Mouse (Mus musculus) induced T-regulatory cell, adult 2 months (primary cell): Measurements from ENCODE around the gene Cdk7.

Source experiments
- DNase-seq: peaks from one replicate; pipeline ENCODE4 v3.0.0-alpha.2; 2012; ENCODE audit warnings: low read depth

Gene Cdk7

DNA sequence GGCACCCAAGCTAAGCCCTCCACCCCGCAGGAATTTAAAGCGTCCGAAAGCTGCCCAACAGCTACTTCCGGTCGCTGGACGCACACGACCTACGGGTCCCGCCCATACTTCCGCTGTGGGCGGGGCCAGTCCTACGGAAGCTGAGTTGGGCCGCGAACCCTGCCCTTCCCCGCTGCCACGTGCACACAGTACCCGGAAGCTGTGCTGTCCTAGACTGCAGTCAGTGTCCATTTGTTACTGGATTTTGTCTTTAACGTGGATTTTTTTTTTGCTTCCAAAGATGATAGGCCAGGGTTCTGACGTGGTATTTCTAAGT, at the start of gene Cdk7:
Gene Cdk7 (minus strand): TSS at position 79 of the 316 bp plus-strand sequence.
- peak; percentile 96 for DNase-seq

DNA sequence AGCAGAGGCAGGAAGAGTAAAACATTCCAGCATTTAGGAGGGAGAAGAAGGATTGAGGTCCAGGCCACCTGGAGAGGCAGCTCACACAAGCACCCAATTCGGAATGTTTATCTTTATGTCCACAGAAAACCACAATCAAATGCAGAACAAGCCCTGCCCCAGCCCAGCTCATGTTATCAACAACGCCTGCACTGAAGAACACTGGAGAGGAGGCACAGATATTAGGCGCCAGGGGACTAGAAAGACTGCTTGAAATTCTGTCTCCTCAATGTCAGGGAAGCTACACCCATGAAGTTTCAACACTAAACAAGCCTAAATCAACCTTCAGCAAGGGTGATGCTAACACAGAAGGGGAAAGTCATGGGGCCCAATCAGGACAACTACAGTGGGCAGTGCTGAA, 46.8 kb upstream of the Cdk7 start:
- no peak for DNase-seq

DNA sequence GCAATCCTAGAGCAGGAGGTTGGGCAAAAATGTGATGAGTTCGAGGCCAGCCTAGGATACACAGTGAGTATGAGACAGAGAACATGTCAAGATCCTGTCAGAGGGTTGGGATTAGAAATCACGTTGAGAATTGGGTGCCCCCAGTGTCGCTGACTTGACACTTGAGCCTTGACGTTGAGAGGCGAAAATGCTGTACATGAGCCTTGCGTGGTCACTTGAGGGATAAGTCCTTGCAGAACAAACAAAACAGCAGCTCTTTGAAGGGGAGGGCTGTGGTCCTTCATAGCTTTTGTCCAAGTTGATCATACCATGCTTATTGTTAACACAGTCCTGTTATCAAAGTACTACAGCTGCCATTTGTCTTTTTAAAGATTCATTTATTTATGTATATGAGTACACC, 46.0 kb upstream of the Cdk7 start:
- no peak for DNase-seq

DNA sequence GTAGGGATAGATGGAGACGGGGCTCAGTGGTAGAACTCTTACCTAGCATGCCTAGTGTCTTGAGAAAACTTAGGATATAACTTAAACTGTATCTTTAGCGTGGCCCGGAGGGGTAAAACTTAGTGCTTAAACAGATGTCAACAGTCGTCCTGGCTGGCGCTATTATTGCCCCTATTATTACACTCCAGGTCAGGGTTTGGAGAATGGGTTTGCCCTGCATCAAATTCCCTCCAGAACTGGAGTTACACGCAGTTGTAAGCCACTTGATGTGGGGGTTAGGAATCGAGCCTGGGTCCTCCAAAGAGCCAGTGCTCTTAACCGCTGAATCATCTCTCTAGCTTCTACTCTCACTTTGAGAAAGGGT, 45.3 kb upstream of the Cdk7 start:
- DNase-seq: no peak

DNA sequence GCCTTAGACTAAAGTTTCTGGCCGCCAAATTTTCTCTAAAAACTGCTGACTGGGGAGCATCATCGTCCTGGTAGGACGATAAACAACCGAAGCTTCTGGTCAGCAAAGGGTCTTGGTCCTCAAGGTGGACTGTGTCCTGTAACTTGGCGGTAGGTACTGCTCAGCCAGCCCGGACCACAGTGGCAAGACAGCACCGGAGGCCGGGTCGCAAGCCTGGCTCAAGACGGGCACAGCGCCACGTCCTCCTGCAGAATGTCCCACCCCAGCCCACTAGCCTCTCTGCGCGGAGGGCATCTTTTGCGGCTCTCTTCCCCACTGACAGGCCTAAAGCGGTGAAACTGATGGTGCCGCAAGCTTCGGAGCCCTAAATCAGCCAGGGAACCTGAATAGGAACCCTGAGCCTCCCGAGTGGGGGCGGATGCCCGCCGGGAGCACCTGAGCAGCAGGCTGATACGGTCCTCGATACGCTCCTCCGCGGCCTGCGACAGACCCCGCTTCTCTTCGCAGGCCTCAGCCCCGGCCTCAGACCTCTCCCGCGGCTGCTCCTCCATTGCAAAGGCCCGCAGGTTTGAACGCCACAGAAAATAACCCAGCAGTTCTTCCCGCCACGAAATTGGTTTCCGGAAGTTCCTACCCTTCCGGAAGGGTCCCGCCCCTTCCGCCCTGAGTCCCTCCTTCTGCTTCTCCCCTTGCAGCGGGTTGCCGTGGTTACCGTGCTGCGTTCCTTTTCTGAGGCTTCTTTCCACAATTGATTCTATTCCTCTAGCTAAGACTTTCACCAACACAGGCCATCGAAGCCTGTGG, 44.7 kb upstream of the Cdk7 start, which contains the start of gene Cenph:
Gene Cenph (minus strand): TSS at position 648 of the 804 bp plus-strand sequence.
- DNase-seq: peak; percentile 96

DNA sequence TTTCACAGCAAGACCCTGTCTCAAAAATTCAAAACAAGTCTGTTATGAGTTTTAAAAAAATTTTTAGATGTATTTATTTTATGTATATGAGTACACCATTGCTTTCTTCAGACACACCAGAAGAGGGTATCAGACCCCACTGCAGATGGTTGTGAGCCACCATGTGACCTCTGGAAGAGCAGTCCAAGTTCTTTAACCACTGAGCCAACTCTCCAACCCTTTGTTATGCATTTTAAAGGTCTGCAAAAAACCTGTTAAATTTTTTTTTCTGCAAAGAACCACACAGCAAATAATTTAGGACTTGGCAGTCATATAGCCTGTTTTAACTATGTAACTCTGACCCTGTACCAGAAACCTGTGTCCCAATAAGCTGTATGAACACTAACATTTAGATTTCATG, 44.0 kb upstream of the Cdk7 start:
- DNase-seq: no peak

DNA sequence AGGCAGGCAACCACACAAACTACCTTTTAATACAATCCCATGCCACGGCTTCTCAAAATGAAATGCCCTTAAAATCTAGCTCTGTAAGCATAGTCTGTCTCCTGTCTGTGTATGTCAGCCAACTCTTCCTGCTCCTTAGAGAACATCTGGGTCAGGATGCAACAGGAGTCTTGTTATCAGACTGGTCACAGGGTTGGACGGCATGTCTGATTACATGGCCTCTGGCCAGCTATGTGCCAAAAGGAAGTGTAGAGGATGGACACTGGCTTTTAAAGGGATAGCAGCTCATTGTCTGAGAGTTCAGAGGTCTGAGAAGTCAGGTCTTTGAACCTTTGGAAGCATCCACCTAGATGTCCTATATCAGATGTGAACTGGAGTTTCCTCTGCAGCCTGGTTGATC, 24.6 kb upstream of the Cdk7 start:
- no peak for DNase-seq

DNA sequence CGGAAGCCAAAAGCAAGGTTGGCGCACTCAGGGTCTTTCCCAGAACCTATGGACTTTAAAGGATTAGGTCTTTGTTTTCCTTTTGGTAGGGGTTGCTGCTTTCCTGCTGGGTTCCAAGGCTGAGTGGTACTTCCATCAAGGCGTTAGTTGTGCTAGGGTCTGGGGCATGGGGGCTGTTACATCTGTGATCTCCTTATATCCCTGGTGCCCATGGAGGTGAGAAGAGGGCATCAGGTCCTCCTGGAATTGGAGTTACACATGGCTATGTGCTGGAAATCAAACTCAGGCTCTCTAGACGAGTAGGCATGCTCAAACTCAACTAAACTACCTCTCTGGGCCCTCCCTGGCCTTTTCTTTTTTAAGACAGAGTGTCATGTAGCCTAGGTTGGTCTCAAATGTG, 23.4 kb upstream of the Cdk7 start:
- DNase-seq: no peak

DNA sequence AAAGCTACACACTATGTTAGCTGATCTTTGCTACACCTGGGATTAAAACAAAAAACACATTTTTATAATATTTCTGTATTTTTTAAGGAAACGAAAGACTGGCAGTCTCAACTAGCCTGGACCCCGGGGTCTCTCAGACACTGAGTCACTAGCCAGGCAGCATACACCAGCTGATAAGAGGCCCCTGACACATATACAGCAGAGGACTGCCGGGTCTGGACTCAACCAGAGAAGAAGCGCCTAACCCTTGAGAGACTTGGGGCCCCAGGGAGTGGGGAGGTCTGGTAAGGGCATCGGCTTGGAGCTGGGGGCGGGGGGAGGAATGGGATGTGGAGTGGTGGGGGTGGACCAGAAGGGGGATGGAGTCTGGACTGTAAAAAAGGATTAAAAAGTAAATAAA, 22.3 kb upstream of the Cdk7 start:
- no peak for DNase-seq

DNA sequence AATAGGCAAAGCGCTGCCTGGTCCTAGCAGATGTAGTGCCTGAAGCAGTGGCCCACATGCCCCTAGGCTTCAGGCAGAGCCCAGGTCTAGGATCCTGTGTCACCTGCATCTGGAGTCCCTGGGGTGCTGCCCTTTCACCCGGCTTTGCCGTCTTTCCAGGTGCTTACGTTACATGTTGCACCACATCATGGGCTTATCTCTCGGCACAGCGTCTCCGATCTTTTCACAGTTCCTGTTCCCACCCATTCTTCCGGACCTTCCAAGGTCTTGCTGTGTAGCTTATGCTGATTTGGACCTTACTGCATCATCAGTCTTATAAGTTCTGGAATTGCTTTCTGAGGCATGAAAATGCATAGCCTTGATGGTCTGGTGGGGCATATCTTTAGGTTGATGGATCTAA, 21.8 kb upstream of the Cdk7 start:
- DNase-seq: no peak

DNA sequence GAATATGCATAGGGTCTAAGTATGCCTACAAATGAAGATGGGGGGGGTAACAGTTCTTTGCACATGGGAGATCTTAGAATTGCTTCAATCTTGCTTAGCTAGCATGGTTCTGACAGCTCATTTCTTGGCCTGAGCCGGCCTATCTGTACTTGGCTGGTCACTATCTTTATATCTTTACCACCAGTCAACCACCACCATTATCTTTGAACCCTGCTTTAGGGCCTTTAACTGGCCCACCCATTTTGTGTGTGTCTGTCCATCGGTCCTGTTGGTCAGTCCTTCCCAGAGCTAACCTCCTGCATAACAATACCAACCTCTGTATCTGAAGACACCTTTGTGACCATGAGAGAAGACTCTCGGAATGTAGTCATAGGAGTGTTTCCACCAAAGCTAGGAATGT, 20.7 kb upstream of the Cdk7 start:
- no peak for DNase-seq

DNA sequence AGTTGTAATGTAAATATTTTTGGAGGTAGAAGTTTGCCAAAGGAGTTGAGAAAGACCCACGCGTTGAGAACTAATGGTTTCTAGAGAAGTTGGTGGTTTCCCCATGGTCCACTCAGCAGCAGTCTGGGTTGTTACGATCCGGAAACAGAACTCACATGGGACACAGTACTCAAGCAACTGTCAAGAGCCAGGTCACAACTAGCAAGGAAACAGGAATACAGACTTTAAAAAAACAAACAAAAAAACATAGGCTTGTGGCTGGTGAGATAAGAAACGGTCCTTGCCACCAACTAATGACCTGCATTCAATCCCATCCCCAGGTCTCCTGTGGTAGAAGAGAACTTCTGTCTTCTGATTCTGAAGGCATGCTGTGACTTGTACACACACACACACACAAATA, 20.1 kb upstream of the Cdk7 start:
- DNase-seq: no peak

DNA sequence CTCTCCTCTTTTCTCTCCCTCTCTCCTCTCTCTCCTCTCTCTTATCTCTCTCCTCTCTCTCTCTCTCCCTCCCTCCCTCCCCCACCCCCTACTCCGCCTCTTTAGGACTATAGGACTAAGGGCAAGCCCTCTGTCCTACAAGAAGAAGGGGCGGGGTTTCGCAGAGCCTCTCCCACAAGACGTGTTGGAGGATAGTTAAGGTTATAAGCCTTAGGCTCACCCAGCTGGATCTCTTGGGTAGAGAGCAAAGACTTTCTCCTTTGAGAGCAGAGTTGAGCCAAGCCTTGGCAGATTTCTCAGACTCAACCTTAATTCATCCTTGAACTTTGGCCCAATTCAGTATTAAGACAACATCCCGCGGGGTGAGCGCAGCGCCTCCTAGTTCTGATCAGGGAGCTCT, 17.9 kb upstream of the Cdk7 start:
- DNase-seq: no peak

DNA sequence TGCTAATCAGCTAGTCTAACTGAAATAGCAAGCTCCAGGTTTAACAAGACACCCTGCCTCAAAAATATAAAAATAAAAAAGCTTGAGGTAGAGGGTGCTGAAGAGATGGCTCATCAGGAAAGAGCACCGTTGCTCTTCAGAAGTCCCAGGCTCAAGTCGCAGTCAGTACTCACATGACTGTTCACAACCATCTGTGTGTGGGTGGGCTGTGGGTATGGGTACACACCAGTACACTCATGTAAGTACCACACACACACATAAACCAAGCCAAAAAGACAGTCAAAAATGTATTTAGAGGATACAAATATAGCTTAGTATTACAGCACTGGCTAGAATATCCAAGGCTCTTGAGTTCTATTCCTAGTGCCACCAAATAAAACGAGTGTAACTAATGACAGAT, 15.4 kb upstream of the Cdk7 start:
- DNase-seq: no peak

DNA sequence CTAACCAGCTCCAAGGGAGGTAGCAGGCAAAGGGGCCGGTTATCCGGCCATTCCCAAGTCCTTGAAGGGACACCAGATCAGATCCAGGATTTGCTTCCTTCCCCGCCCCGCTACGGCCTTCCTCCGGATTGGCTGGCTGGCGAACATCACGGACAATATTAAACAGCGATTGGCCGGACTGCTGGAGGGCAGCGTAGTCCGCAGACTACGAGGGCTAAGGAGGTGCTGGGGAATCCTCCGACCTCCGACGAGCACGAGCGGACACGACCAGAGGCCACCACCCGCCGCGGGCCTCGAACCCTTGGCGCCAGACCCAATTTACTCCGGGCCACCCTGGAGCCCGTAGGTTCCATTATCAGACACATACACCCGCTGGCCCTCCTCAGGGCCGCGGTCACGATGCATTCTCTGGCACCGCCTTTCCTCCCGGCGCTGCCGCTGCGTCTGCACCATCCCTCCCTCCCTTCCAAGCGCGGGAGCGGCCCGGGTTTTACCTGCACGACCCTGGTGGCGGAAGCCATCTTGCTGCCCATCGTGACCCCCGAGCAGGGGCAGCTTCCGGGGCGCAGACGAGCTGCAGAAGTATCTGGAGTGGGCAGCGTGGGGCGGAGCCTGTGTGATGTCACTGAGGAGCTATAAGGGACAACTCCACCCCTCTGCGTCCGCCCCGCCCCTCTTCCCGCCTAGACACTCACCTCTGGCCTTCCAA, 13.5 kb upstream of the Cdk7 start, which contains the start of gene Mrps36:
Gene Mrps36 (minus strand): TSS at position 624 of the 709 bp plus-strand sequence.
- DNase-seq: peak; percentile 95

DNA sequence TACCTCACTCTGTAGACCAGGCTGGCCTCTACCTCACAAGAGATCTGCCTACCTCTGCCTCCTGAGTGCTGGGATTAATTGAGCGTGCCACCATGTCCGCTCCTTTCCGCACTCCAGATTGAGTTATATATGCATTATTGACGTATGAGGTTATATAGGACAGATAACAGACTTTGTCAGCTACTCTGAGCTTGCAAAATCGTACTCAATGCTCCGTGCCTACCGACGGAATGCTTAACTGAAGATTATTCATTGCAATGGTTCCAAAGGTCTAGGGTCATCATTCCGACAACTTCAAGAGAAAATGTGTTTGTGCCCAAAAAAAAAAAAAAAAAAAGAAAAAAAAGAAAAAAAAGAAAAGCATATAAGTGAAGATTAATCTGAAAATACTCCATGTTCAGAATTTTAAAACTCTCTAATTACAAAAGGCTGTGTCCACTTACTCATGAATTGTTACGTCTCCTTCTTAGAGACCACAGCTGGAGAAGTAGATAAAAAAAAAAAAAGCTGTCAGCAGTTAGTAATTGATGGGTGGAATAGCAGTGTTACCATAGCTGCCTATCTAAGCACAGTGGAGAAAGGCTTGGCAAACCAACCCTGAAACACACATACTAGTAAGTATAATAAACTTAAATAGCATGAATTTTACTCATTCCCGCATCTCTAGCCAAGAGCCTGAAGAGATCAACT, 12.8 kb upstream of the Cdk7 start:
- DNase-seq: peak; percentile 10

DNA sequence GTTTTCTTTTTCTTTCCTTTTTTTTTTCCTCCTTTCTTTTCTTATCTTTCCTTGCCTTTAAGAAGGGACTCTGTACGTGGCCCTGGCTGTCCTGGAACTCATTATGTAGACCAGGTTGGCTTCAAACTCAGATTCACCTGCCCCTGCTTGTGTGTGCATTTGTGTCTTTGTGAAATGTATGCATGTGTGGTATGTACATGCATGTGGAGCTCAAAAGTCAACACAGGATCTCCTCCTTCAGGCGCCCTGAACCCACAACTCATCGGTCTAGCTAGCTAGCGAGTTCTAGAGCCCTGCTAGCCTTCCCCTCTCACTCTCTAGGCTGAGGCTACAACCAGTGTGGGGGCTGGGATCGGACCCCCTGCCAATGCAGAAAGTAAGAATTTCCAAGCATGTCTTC, 12.1 kb upstream of the Cdk7 start:
- DNase-seq: peak; percentile 6

DNA sequence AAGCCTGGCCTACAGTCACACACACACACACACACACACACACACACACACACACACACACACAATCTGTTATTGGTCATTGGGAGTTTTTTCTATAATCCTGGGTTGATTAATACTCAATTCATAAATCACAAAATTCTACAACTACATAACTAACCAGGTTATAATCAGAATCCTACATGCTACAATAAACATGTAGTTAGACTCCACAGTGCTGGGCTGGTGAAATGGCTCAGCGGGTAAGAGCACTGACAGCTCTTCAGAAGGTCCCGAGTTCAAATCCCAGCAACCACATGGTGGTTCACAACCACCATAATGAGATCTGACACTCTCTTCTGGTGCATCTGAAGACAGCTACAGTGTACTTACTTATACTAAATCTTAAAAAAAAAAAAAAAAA, 2.0 kb upstream of the Cdk7 start:
- DNase-seq: no peak

DNA sequence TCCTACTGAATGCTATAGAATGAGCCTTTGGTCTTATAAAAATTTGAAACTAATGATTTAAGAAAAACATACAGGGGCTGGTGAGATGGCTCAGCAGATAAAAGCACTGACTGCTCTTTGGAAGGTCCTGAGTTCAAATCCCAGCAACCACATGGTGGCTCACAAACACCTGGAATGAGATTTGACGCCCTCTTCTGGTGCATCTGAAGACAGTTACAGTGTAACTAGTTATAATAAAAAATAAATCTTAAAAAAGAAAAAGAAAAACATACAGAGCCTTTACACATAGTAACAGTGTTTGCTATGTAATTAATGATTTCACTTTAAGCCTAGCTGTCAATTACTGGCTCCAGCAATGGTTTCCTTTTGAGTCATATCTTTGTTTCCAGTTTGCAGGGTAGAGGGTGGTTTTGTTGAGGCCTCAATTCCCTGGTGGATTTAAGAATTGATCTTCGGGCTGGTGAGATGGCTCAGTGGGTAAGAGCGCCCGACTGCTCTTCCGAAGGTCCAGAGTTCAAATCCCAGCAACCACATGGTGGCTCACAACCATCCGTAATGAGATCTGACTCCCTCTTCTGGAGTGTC, 815 bp upstream of the Cdk7 start:
- peak; percentile 42 for DNase-seq

DNA sequence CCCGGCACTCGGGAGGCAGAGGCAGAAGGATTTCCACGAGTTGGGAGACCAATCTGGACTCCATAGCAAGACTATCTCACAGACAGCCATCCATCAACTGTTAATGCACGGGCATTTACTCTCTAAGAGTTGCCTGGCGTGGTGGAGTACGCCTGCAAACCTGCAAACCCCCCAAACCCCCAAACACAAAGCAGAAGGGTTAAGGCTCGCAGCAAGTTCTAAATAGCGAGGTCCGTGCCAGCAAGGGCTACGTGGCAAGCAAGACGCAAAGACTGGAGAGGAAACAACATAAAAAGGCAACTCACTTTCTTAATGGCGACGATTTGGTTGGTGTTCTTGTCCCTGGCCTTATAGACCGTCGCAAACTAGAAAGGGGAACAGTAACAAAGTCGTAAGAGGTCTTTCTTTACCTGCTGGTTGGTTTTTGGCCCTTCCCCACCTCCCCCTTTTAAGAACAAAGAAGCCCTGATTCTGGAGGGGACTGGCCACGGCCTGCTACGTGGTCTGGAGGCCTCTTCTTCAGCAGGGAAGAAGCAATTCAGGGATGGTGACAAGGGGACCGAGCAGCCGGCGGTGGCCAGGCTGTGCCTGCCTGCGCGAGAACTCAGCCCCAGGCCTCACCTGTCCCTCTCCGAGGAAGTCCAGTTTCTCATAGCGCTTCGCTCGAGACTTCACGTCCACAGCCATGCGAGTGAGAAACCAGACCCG, 432 bp downstream of the Cdk7 start:
- DNase-seq: no peak

DNA sequence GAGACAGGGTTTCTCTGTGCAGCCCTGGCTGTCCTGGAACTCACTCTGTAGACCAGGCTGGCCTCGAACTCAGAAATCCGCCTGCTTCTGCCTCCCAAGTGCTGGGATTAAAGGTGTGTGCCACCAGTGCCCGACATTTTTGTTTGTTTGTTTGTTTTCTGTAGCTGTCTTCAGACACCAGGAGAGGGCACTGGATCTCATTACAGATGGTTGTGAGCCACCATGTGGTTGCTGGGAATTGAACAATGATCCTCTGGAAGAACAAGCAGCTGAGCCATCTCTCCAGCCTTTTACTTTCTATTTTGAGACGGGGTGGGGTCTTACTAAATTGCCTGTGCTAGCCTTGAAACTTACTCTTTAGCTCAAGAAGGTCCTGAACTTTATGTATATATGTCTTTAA, 2.2 kb downstream of the Cdk7 start:
- peak; percentile 9 for DNase-seq

DNA sequence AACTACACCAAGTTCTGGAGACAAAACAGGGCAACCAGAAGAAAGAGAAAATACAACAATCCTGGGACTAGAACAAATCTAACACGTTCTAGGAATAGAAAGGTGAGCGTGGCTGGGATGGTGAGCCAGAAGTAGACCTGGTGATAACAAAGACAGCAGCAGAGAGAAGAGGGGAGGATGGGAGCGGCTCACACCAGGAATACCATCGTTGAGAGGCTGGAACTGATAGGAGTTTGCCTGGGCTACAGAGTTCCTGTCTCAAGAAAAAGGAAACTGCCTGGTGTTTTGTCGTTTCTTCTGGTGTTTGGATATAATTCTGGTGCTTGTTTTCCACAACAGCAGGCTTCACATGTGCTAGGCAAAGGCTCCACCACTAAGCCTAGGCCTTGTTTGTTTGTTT, 2.7 kb downstream of the Cdk7 start:
- DNase-seq: no peak
